Mouse (Mus musculus) kidney, postnatal 0 days (tissue): ENCODE measurements at regions not wholly inside any gene's neighbourhood (a gene's known extent, or its start where the extent isn't known, plus 50 kb on each side); places are given as distances from the start of the nearest gene placed in this dataset.
A peak's percentile ranks its signal among the peaks of the same experiment; 100 is the strongest.

Source experiments
- ATAC-seq: fragments of 200-750 bp; cut with Nextera tagmentation; replicated peaks from 2 replicates; pipeline ENCODE4 v1.8.0; 2017; ENCODE audit warnings: low read depth, moderate number of reproducible peaks, moderate TSS enrichment, moderate library complexity; ENCODE audit not compliant: low FRiP score
- DNase-seq: peaks from one replicate; pipeline ENCODE4 v3.0.0-alpha.2; 2016; ENCODE audit warnings: low spot score
- H3K27ac ChIP-seq: fragments of 300-500 bp; sonication (generic); 2 replicates; pipeline ENCODE4 v1.5.1; 2014; ENCODE audit warnings: mild to moderate bottlenecking
- H3K27me3 ChIP-seq: fragments of 300-500 bp; sonication (generic); 2 replicates; pipeline ENCODE4 v1.6.1; 2014; ENCODE audit warnings: low read length, mixed read lengths; ENCODE audit not compliant: insufficient read depth
- H3K36me3 ChIP-seq: fragments of 300-500 bp; sonication (generic); 2 replicates; pipeline ENCODE4 v1.6.1; 2014; ENCODE audit warnings: low read length, mixed read lengths; ENCODE audit not compliant: insufficient read depth
- H3K4me1 ChIP-seq: fragments of 300-500 bp; sonication (generic); replicated peaks from 2 replicates; pipeline ENCODE4 v1.6.1; 2014; ENCODE audit warnings: antibody characterized with exemption, low read length, mixed read lengths; ENCODE audit not compliant: insufficient read depth
- H3K4me2 ChIP-seq: fragments of 300-500 bp; sonication (generic); 2 replicates; pipeline ENCODE4 v1.6.1; 2014; ENCODE audit warnings: mild to moderate bottlenecking, low read length, moderate library complexity, mixed read lengths
- H3K4me3 ChIP-seq: fragments of 300-500 bp; sonication (generic); replicated peaks from 2 replicates; pipeline ENCODE4 v1.5.1; 2014; ENCODE audit warnings: low read depth, low read length
- H3K9ac ChIP-seq: fragments of 300-500 bp; sonication (generic); 2 replicates; pipeline ENCODE4 v1.6.1; 2014; ENCODE audit warnings: low read depth, low read length
- H3K9me3 ChIP-seq: fragments of 300-500 bp; sonication (generic); replicated peaks from 2 replicates; pipeline ENCODE4 v1.6.1; 2016; ENCODE audit warnings: low read length, inconsistent platforms, mixed read lengths
- CTCF ChIP-seq: IDR thresholded peaks from 2 replicates; pipeline ENCODE4 v1.5.1; 2016; ENCODE audit warnings: antibody characterized with exemption, low read depth, mild to moderate bottlenecking, moderate library complexity
- WGBS: fragments of 180-500 bp; shearing (Covaris S2); extraction: QIAGEN DNeasy Blood & Tissue Kit; methylation state at CpG from one replicate; pipeline ENCODE4 v1.1.7; 2014; 5-methylcytosine and 5-hydroxymethylcytosine counted together

- no peaks in the 10 kb centered on the region for H3K36me3 ChIP-seq
- TF ChIP-seq CTCF: no peak
- DNase-seq (no peak), ATAC-seq (no peak)
- H3K27ac ChIP-seq: no peak overlapping the region
- H3K9ac ChIP-seq: no peak overlapping the region
- H3K4me1 ChIP-seq: no peaks in the 10 kb centered on the region
- no peak overlapping the region for H3K4me3 ChIP-seq
- no peak overlapping the region for H3K4me2 ChIP-seq
- 80% methylated on average over 4 of the region's 4 CpGs for WGBS
- H3K27me3 ChIP-seq: no peaks in the 10 kb centered on the region
- H3K9me3 ChIP-seq: no peaks in the 10 kb centered on the region
These were observed 53.8 kb upstream of the Ccnd1 start for GRCm38 (mm10) chr7:144993566-144993965.

DNA sequence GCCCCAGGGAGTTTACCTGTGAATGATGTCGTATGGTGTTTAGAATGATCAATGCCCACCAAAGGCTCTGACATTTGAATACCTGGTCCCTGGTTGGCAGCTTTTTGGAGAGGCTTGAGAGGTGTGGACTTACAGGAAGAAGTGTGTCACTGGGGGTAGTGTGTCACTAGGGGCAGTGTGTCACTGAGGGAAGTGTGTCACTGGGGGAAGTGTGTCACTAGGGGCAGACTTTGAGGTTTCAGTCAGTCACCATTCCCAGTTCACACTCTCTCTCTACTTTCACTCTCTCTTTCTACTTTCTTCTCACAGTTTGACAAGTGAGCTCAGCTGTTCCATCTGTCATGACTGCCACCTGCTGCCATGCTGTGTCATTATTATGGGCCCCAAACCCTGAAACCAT lies 52.0 kb upstream of the Ccnd1 start:
- Histone ChIP-seq H3K27ac (no peak overlapping the region), H3K27me3 (no peaks in the 10 kb centered on the region), H3K9me3 (no peaks in the 10 kb centered on the region), H3K4me3 (no peak overlapping the region), H3K36me3 (no peaks in the 10 kb centered on the region), H3K4me2 (no peak overlapping the region), H3K9ac (no peak overlapping the region), H3K4me1 (no peaks in the 10 kb centered on the region)
- no peak for DNase-seq
- 95% methylated on average over 1 of the region's 1 CpGs for WGBS
- 0 out of 2 replicates have a peak, but pooled peaks have one; percentile 11 for TF ChIP-seq CTCF
- no peak for ATAC-seq
